Mouse (Mus musculus): ENCODE measurements around the gene Vapa. TPM values are rescaled to one million over a fixed set of nuclear protein-coding genes. Genes with fewer than 3 reads are reported as not detected.

The Vapa gene
- polyA plus RNA-seq, 1 experiment from 2014 or later = 190 TPM

DNA sequence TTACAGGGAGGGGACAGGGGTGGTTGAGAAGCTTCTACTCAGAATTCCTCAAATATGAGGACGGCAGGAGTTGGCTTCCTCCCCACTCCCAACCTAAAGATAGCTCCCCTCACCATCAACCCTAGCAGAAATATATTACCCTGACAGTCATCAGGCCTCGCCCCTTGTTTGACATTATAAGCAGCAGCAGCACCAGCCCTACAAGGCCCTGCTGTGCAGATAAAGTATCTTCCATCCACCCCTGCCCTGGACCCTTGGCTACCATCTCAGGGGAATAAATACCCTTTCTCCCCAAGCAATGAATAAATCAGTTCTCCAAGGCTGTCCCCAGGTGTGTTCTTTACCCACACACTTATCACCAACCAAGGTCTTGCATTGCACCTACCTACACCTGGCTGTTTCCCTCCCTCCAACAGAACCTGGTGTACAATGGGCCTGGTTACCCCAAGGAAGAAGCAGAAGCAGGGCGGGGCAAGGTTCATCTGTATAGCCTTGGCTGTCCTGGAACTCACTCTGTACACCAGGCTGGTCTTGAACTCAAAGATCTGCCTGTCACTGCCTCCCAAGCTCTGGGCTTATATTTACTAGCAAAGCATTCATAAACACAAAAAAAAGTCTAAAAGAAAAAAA is 15.4 kb downstream of the Vapa start:
- no peak overlapping the region for H3K4me2 ChIP-seq (replicated peaks; ENCODE audit: low read depth, low read length)
- H3K9me3 ChIP-seq (ENCODE audit: control insufficient read depth, low read length) = no peaks in the 10 kb centered on the region
- H3K27me3 ChIP-seq (ENCODE audit: control insufficient read depth, insufficient read depth, low read length) = no peaks in the 10 kb centered on the region
- ATAC-seq (ENCODE audit: low FRiP score, low TSS enrichment) = no peak
- H3K4me3 ChIP-seq (ENCODE audit: low read length) = no peak overlapping the region
- no peak overlapping the region for H3K9ac ChIP-seq (ENCODE audit: low read depth, low read length)
- H3K27ac ChIP-seq (ENCODE audit: low read depth, low read length) = no peak overlapping the region
- H3K4me1 ChIP-seq (ENCODE audit: control insufficient read depth, insufficient read depth, low read length) = peaks cover 2% of the 10 kb centered on the region; the same call in 1 of the 2 replicates
- no peaks in the 10 kb centered on the region; the same call in 1 of the 2 replicates for H3K36me3 ChIP-seq (ENCODE audit: control insufficient read depth, insufficient read depth, low read length)
- 72% methylated on average over 3 of the region's 3 CpGs for WGBS

- no peak overlapping the region for H3K27ac ChIP-seq (ENCODE audit: low read depth, low read length)
- H3K9me3 ChIP-seq (ENCODE audit: control insufficient read depth, low read length) = no peaks in the 10 kb centered on the region
- H3K27me3 ChIP-seq (ENCODE audit: control insufficient read depth, insufficient read depth, low read length) = no peaks in the 10 kb centered on the region
- no peak overlapping the region for H3K9ac ChIP-seq (ENCODE audit: low read depth, low read length)
- no peak overlapping the region for H3K4me3 ChIP-seq (ENCODE audit: low read length)
- no peak for ATAC-seq (ENCODE audit: low FRiP score, low TSS enrichment)
- WGBS = 86% methylated on average over 8 of the region's 8 CpGs
- H3K36me3 ChIP-seq (ENCODE audit: control insufficient read depth, insufficient read depth, low read length) = peaks cover 10% of the 10 kb centered on the region; the same call in 1 of the 2 replicates
- no peak overlapping the region for H3K4me2 ChIP-seq (replicated peaks; ENCODE audit: low read depth, low read length)
- H3K4me1 ChIP-seq (ENCODE audit: control insufficient read depth, insufficient read depth, low read length) = peaks cover 2% of the 10 kb centered on the region; the same call in 1 of the 2 replicates
These were observed 18.7 kb downstream of the Vapa start for GRCm38 (mm10) chr17:65594687-65595086.

DNA sequence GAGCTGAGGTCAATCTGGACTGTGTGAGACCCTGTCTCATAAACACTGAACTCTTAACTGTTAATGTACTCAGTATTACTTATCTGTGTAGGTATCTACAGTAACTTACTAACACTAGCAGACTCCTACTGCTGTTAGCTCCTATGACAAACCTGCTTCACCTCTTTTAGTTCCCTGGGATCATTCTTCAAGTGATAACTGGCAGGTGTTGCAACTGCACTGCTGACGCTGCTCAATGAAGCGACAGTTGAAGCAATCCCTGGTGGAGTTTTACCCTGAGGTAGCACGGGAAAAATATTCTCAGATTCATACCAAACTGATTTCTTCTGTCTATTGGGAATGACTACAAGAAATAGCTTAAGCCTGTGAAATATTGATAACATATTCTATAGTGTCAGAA is 26.5 kb downstream of the Vapa start:
- no peak overlapping the region for H3K9ac ChIP-seq (ENCODE audit: low read depth, low read length)
- no peak overlapping the region for H3K27ac ChIP-seq (ENCODE audit: low read depth, low read length)
- no peaks in the 10 kb centered on the region for H3K9me3 ChIP-seq (ENCODE audit: control insufficient read depth, low read length)
- H3K36me3 ChIP-seq (ENCODE audit: control insufficient read depth, insufficient read depth, low read length) = peaks cover 20% of the 10 kb centered on the region
- H3K4me3 ChIP-seq (ENCODE audit: low read length) = no peak overlapping the region
- WGBS = 92% methylated on average over 3 of the region's 3 CpGs
- H3K4me1 ChIP-seq (ENCODE audit: control insufficient read depth, insufficient read depth, low read length) = no peaks in the 10 kb centered on the region
- H3K4me2 ChIP-seq (replicated peaks; ENCODE audit: low read depth, low read length) = no peak overlapping the region
- no peak for ATAC-seq (ENCODE audit: low FRiP score, low TSS enrichment)
- no peaks in the 10 kb centered on the region for H3K27me3 ChIP-seq (ENCODE audit: control insufficient read depth, insufficient read depth, low read length)

DNA sequence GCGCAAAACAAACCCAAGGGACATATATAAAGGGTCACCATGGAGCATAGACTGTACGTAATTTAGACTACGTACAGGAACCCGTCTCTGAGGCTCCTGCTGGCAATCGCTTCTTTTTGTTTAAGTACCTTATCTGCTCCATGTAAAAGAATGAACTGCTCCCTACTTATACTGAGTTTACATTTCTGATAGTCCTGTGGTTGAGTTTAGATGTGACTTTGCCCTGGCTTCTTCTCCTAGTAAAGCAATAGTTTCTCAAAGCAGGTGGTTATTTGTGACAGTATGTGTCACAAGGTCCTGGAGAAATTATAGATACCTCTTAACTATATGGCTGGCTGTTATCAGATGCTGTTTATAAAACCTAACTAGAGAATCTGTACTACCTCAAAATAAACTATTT is 31.9 kb downstream of the Vapa start:
- no peak for ATAC-seq (ENCODE audit: low FRiP score, low TSS enrichment)
- no peaks in the 10 kb centered on the region for H3K27me3 ChIP-seq (ENCODE audit: control insufficient read depth, insufficient read depth, low read length)
- 90% methylated on average over 5 of the region's 5 CpGs for WGBS
- no peaks in the 10 kb centered on the region for H3K9me3 ChIP-seq (ENCODE audit: control insufficient read depth, low read length)
- H3K36me3 ChIP-seq (ENCODE audit: control insufficient read depth, insufficient read depth, low read length) = peaks cover 34% of the 10 kb centered on the region
- no peak overlapping the region for H3K9ac ChIP-seq (ENCODE audit: low read depth, low read length)
- no peaks in the 10 kb centered on the region for H3K4me1 ChIP-seq (ENCODE audit: control insufficient read depth, insufficient read depth, low read length)
- H3K27ac ChIP-seq (ENCODE audit: low read depth, low read length) = no peak overlapping the region
- no peak overlapping the region for H3K4me3 ChIP-seq (ENCODE audit: low read length)
- H3K4me2 ChIP-seq (replicated peaks; ENCODE audit: low read depth, low read length) = no peak overlapping the region

DNA sequence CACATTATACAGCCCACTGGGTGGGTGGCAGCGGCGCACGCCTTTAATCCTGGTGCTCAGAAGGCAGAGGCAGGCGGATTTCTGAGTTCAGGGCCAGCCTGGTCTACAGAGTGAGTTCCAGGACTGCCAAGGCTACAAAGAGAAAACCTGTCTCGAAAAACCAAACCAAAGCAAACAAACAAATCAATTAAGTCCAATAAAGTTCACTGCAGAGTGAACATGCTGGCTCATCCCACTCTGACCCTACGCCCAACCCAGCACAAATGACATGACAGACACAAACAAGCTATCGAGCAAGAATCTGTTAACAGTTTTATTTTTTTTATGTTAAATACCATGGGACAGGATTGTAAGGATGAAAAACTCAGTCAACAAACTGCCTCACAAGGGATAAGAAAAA is 33.6 kb downstream of the Vapa start:
- Histone ChIP-seq H3K36me3 (ENCODE audit: control insufficient read depth, insufficient read depth, low read length) (peaks cover 34% of the 10 kb centered on the region), H3K9ac (ENCODE audit: low read depth, low read length) (no peak overlapping the region), H3K4me3 (ENCODE audit: low read length) (no peak overlapping the region), H3K27ac (ENCODE audit: low read depth, low read length) (no peak overlapping the region), H3K4me2 (replicated peaks; ENCODE audit: low read depth, low read length) (no peak overlapping the region), H3K27me3 (ENCODE audit: control insufficient read depth, insufficient read depth, low read length) (no peaks in the 10 kb centered on the region), H3K9me3 (ENCODE audit: control insufficient read depth, low read length) (no peaks in the 10 kb centered on the region), H3K4me1 (ENCODE audit: control insufficient read depth, insufficient read depth, low read length) (no peaks in the 10 kb centered on the region)
- no peak for ATAC-seq (ENCODE audit: low FRiP score, low TSS enrichment)
- 92% methylated on average over 7 of the region's 7 CpGs for WGBS

DNA sequence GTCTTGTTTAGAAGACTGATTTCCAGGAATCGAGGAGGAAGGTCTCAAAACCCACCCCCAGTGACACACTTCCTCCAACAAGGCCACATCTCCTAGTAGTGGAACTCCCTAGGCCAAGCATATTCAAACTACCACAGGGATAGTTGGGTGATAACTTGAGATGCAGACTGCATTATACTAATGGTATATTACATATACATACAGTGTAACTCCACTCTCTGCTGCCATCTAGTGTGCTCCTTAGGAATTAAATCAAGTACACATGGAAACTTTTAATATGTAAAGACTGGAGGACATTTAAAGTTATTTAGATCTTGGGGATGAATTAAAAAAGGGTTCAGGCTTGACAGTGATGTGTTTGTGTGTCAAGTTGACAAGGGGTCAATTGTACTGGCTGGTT is 38.0 kb downstream of the Vapa start:
- Histone ChIP-seq H3K27ac (ENCODE audit: low read depth, low read length) (no peak overlapping the region), H3K4me1 (ENCODE audit: control insufficient read depth, insufficient read depth, low read length) (no peaks in the 10 kb centered on the region), H3K9ac (ENCODE audit: low read depth, low read length) (no peak overlapping the region), H3K9me3 (ENCODE audit: control insufficient read depth, low read length) (no peaks in the 10 kb centered on the region), H3K4me2 (replicated peaks; ENCODE audit: low read depth, low read length) (no peak overlapping the region), H3K4me3 (ENCODE audit: low read length) (no peak overlapping the region), H3K36me3 (ENCODE audit: control insufficient read depth, insufficient read depth, low read length) (peaks cover 18% of the 10 kb centered on the region), H3K27me3 (ENCODE audit: control insufficient read depth, insufficient read depth, low read length) (no peaks in the 10 kb centered on the region)
- WGBS = 76% methylated on average over 1 of the region's 1 CpGs
- ATAC-seq (ENCODE audit: low FRiP score, low TSS enrichment) = no peak

GRCm38 (mm10) chr17:65574850-65575249 is 38.5 kb downstream of the Vapa start:
- H3K4me2 ChIP-seq (replicated peaks; ENCODE audit: low read depth, low read length) = no peak overlapping the region
- no peak overlapping the region for H3K9ac ChIP-seq (ENCODE audit: low read depth, low read length)
- no peaks in the 10 kb centered on the region for H3K27me3 ChIP-seq (ENCODE audit: control insufficient read depth, insufficient read depth, low read length)
- no peaks in the 10 kb centered on the region for H3K9me3 ChIP-seq (ENCODE audit: control insufficient read depth, low read length)
- no peak overlapping the region for H3K4me3 ChIP-seq (ENCODE audit: low read length)
- H3K4me1 ChIP-seq (ENCODE audit: control insufficient read depth, insufficient read depth, low read length) = no peaks in the 10 kb centered on the region
- ATAC-seq (ENCODE audit: low FRiP score, low TSS enrichment) = no peak
- H3K27ac ChIP-seq (ENCODE audit: low read depth, low read length) = no peak overlapping the region
- H3K36me3 ChIP-seq (ENCODE audit: control insufficient read depth, insufficient read depth, low read length) = peaks cover 13% of the 10 kb centered on the region
- WGBS = 79% methylated on average over 8 of the region's 8 CpGs

- ATAC-seq (ENCODE audit: low FRiP score, low TSS enrichment) = no peak
- H3K4me1 ChIP-seq (ENCODE audit: control insufficient read depth, insufficient read depth, low read length) = no peaks in the 10 kb centered on the region
- no peaks in the 10 kb centered on the region for H3K36me3 ChIP-seq (ENCODE audit: control insufficient read depth, insufficient read depth, low read length)
- H3K9ac ChIP-seq (ENCODE audit: low read depth, low read length) = no peak overlapping the region
- WGBS = 87% methylated on average over 9 of the region's 9 CpGs
- no peaks in the 10 kb centered on the region for H3K27me3 ChIP-seq (ENCODE audit: control insufficient read depth, insufficient read depth, low read length)
- no peaks in the 10 kb centered on the region for H3K9me3 ChIP-seq (ENCODE audit: control insufficient read depth, low read length)
- H3K4me2 ChIP-seq (replicated peaks; ENCODE audit: low read depth, low read length) = no peak overlapping the region
- no peak overlapping the region for H3K4me3 ChIP-seq (ENCODE audit: low read length)
- no peak overlapping the region for H3K27ac ChIP-seq (ENCODE audit: low read depth, low read length)
These were observed 41.5 kb downstream of the Vapa start for GRCm38 (mm10) chr17:65571866-65572265.

DNA sequence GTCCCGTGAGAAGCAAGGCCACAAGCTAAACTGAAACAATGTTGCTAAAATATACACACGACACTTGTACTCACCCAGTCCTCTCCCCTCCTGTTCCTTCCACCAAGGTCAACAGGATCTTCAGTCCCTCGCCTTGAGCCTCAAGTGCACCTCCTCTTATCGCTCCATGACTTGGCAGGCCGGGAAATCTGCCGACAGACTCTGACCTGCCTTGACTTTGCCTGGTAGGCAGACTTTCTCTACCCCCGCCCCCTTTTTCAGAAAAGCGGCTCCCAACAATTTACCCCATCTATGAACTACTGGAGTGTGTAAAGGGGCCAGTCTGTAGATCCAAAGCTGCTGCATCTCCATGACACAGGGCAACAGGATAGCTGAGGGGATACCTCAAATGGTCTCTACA is 41.9 kb downstream of the Vapa start:
- no peak overlapping the region for H3K27ac ChIP-seq (ENCODE audit: low read depth, low read length)
- H3K9me3 ChIP-seq (ENCODE audit: control insufficient read depth, low read length) = no peaks in the 10 kb centered on the region
- no peaks in the 10 kb centered on the region for H3K4me1 ChIP-seq (ENCODE audit: control insufficient read depth, insufficient read depth, low read length)
- H3K9ac ChIP-seq (ENCODE audit: low read depth, low read length) = no peak overlapping the region
- no peak overlapping the region for H3K4me2 ChIP-seq (replicated peaks; ENCODE audit: low read depth, low read length)
- ATAC-seq (ENCODE audit: low FRiP score, low TSS enrichment) = no peak
- 84% methylated on average over 8 of the region's 8 CpGs for WGBS
- H3K36me3 ChIP-seq (ENCODE audit: control insufficient read depth, insufficient read depth, low read length) = no peaks in the 10 kb centered on the region
- no peaks in the 10 kb centered on the region for H3K27me3 ChIP-seq (ENCODE audit: control insufficient read depth, insufficient read depth, low read length)
- H3K4me3 ChIP-seq (ENCODE audit: low read length) = no peak overlapping the region
